Mouse (Mus musculus): ENCODE measurements at regions not wholly inside any gene's neighbourhood (a gene's known extent, or its start where the extent isn't known, plus 50 kb on each side); places are given as distances from the start of the nearest gene placed in this dataset.

DNA sequence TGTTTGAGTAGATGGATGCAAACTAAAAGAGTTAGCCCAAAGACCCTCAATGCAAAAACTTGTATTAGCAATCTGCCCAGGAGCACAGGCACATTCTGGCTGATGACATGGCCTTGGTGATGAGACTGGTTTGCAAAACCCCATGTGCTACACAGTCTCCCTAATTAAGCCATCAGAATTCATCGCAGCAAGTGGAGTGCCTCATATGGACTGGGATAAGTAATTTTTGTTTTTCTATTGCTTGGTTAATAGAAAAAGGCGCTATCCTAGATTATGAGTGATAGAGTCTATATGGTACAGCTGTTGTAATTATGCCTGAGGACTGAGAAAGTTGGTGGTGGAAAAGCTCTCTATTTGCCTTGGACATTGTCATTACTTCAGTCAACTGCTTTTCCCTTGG lies 155.2 kb upstream of the Robo1 start:
- in situ Hi-C loops (cut with MboI, MseI) = no loop called here

GRCm38 (mm10) chr16:72157913-72158312 lies 150.2 kb upstream of the Robo1 start:
- in situ Hi-C loops (cut with MboI, MseI) = no loop called here

DNA sequence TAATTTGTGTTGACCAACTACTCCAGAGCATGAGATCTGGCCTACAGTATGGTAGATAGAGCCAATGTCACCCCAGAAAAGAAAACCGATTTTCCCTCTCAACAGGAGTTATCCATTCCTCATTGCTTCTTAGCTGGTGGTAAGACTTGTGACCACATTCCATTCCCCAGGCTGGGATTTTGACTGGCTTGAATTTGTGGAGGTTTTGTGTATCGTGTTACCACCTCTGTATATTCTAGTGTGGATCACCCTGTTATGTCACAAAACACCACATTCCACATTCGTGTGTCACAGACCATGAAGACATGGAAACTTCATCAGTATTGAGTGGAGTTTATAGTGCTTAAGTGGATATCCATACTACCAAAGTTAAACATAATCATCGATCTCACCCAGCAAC lies 148.7 kb upstream of the Robo1 start:
- in situ Hi-C loops (cut with MboI, MseI) = no loop called here

DNA sequence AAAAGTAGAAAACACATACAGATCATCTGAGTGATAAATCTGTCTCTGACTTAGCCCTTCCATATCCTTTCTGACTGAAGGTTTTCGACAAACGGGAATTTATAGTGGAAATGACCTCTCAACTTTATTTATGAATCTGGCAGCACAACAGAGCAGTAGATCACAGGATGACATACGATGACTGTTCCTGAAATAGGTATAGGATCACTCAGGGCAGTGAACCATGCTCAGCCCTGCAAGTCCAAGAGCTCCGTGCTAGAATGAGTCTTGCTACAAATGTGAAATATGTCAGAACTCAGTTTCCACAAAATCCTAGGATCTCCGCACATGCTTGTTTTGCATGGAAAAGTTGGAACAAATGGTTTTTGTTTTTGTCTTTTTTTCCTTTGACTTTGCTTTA lies 132.4 kb upstream of the Robo1 start:
- in situ Hi-C loops (cut with MboI, MseI) = no loop called here

DNA sequence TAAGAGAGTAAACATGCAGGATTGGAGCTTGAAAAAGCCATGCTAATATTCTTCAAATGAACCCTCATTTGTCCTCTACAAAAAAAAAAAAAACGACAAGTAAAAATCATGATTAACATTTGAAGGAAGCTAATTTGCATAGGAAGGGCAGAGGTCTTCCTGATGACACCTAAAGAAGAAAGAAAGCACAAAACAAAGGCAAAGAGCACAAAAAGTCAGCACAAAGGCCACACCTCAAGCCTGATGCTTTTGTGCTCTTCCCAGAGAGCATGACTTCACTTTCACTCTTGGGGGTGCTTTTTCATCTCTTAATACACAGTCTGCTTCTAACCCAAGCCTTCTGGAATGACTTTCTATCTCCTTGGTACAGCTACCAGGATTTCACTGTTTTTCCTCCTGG lies 113.8 kb upstream of the Robo1 start:
- in situ Hi-C loops (cut with MboI, MseI) = no loop called here

GRCm38 (mm10) chr16:72215360-72216013 lies 92.6 kb upstream of the Robo1 start:
- in situ Hi-C loops (cut with MboI, MseI) = loop anchor here (5.0 kb wide), 1 partner anchor 762 kb away; no protein-coding TSS in a partner anchor

DNA sequence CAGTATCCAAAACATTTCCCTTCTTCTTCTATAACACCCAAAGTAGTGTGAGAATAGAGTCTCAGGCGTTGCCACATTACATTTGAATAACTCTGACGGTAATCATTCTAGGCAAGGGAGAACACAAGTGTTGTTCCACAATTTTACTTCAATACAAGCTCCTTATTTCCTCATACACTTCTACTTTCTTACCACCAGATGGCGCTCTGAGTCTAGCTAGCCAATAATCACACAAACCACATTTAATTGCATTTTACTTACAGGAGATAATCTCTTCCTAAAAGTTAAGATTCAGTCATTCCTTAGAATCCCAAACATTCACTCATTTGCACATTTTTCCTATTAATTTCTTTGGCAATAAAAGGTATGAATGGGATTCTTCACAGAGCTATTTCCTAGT lies 90.1 kb upstream of the Robo1 start:
- in situ Hi-C loops (cut with MboI, MseI) = loop anchor here (5.0 kb wide), 1 partner anchor 759 kb away; no protein-coding TSS in a partner anchor

GRCm38 (mm10) chr16:72221912-72222502 lies 86.1 kb upstream of the Robo1 start:
- in situ Hi-C loops (cut with MboI, MseI) = no loop called here

DNA sequence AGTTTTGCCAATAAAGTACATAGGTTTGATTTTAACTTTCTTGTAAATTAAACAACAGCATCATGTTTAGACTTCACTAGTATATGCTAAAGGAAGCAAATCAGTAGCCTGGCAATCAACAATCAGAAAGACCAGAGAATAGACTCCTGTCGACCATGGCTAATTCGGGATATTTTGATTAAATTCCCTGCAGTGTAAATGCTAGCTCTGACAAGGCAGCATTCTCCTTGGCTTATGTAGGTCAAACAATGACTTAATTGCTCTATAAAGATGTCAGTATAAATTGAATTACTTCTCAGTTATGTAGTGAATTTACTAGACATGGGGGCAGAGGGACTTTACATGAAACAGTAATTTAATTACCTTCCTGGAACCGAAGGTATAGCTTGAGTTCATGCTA lies 84.2 kb upstream of the Robo1 start:
- in situ Hi-C loops (cut with MboI, MseI) = no loop called here

DNA sequence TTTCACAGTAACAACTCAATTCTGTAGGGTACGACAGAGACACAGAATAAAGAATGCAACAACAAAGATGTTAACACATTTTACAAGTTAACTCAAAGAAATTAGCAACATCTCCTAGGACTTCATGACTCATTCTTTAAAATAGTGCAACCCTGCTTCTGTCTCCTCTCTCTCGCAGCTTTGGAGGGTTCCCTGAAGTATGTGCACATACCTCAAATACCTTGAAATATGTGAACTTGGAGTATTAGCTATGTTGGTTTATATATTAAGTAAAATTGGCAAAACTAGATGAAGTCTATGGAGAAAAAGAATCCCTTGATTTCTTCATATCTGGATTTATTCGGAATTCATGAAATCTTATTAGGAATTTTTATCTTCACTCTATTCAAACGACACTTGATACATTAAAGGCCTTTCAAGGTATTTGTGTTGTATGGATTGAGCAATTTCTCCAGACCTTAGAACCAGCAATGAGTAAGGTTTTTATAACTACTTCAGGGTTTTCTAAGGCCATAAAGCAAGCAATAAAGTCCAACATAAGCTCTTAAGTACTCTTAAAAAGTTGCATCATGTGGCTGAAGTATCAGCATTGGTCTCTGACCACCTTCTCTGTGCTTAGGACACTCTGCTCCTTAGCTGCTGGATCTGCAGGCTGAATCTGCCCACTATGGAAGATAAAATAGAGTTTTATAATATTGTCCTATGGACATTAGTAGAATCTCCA lies 82.8 kb upstream of the Robo1 start:
- in situ Hi-C loops (cut with MboI, MseI) = loop anchor here (25.0 kb wide), 1 partner anchor 963 kb away; no protein-coding TSS in a partner anchor

GRCm38 (mm10) chr16:72234366-72234765 lies 73.7 kb upstream of the Robo1 start:
- in situ Hi-C loops (cut with MboI, MseI) = loop anchor here (10.0 to 25.0 kb wide), 2 partner anchors 972 to 1250 kb away; no protein-coding TSS in a partner anchor

- in situ Hi-C loops (cut with MboI, MseI) = loop anchor here (10.0 to 25.0 kb wide), 2 partner anchors 977 to 1245 kb away; no protein-coding TSS in a partner anchor
Observed at GRCm38 (mm10) chr16:72239631-72240030, 68.5 kb upstream of the Robo1 start.

- in situ Hi-C loops (cut with MboI, MseI) = no loop called here
Observed at GRCm38 (mm10) chr16:72256388-72256787, 51.7 kb upstream of the Robo1 start.

All from regulatory T cell (primary cell).